Mouse (Mus musculus) embryo, embryonic 11 days (tissue): ENCODE results near the gene Prr11.
"Not testable (repeated sequence)": the region's sequence is repeated elsewhere in the genome, so short reads cannot be mapped to it uniquely, and the experiment has no call there.

ENCODE experiments used
- DNase-seq: peaks from one replicate; pipeline ENCODE4 v3.0.0-alpha.2; 2015

Gene Prr11

GRCm38 (mm10) chr11:87108409-87108754 lies at the start of gene Prr11:
Gene Prr11 (minus strand): TSS chr11:87108708.
- DNase-seq: no peak

- no peak for DNase-seq
These were observed 49.5 kb upstream of the Prr11 start for GRCm38 (mm10) chr11:87158012-87158411.

- no peak for DNase-seq
These were observed 27.7 kb upstream of the Prr11 start for GRCm38 (mm10) chr11:87136233-87136632.

GRCm38 (mm10) chr11:87126824-87127816 lies 18.6 kb upstream of the Prr11 start, which contains the start of gene Trim37:
Gene Trim37 (plus strand): TSS chr11:87127077.
- DNase-seq: peak; percentile 97

- DNase-seq: no peak
These were observed 17.8 kb upstream of the Prr11 start for GRCm38 (mm10) chr11:87126281-87126823.

- DNase-seq: no peak
These were observed 17.1 kb upstream of the Prr11 start for GRCm38 (mm10) chr11:87125562-87125961.

GRCm38 (mm10) chr11:87121864-87122263 lies 13.4 kb upstream of the Prr11 start:
- no peak for DNase-seq

GRCm38 (mm10) chr11:87110172-87110909 lies 1.8 kb upstream of the Prr11 start:
- DNase-seq: no peak

- DNase-seq: peak; percentile 73
These were observed 1.1 kb upstream of the Prr11 start for GRCm38 (mm10) chr11:87109519-87110171.

- peak; percentile 99 for DNase-seq
These were observed 429 bp upstream of the Prr11 start, which contains the start of gene Ska2 for GRCm38 (mm10) chr11:87108755-87109518. Gene Ska2 (plus strand): TSS chr11:87109234.

- no peak for DNase-seq
These were observed 21.4 kb downstream of the Prr11 start for GRCm38 (mm10) chr11:87087142-87087541.

- DNase-seq: peak; percentile 93
These were observed 22.1 kb downstream of the Prr11 start, which contains the start of gene Smg8 for GRCm38 (mm10) chr11:87086290-87086984. Gene Smg8 (minus strand): TSS chr11:87086774.

- DNase-seq: no peak
These were observed 23.0 kb downstream of the Prr11 start for GRCm38 (mm10) chr11:87085461-87085860.

- DNase-seq: no peak
These were observed 24.8 kb downstream of the Prr11 start for GRCm38 (mm10) chr11:87083712-87084111.

- peak; percentile 98 for DNase-seq
These were observed 34.6 kb downstream of the Prr11 start, which contains the start of gene Gdpd1 for GRCm38 (mm10) chr11:87073866-87074440. Gene Gdpd1 (minus strand): TSS chr11:87074062.

GRCm38 (mm10) chr11:87073343-87073865 lies 35.1 kb downstream of the Prr11 start:
- peak; percentile 78 for DNase-seq

GRCm38 (mm10) chr11:87062087-87062486 lies 46.4 kb downstream of the Prr11 start:
- no peak for DNase-seq

- DNase-seq: no peak
These were observed 48.1 kb downstream of the Prr11 start for GRCm38 (mm10) chr11:87060410-87060809.

- DNase-seq: no peak
These were observed 52.2 kb downstream of the Prr11 start for GRCm38 (mm10) chr11:87056286-87056685.

GRCm38 (mm10) chr11:87048900-87049299 lies 59.6 kb downstream of the Prr11 start:
- DNase-seq: not testable (repeated sequence)
